Mouse (Mus musculus) right cerebral cortex, postnatal 14 days (tissue): ENCODE results near the gene Scrt2.

ENCODE experiments used
- DNase-seq: peaks from one replicate; pipeline ENCODE4 v3.0.0; 2022

Scrt2 gene

DNA sequence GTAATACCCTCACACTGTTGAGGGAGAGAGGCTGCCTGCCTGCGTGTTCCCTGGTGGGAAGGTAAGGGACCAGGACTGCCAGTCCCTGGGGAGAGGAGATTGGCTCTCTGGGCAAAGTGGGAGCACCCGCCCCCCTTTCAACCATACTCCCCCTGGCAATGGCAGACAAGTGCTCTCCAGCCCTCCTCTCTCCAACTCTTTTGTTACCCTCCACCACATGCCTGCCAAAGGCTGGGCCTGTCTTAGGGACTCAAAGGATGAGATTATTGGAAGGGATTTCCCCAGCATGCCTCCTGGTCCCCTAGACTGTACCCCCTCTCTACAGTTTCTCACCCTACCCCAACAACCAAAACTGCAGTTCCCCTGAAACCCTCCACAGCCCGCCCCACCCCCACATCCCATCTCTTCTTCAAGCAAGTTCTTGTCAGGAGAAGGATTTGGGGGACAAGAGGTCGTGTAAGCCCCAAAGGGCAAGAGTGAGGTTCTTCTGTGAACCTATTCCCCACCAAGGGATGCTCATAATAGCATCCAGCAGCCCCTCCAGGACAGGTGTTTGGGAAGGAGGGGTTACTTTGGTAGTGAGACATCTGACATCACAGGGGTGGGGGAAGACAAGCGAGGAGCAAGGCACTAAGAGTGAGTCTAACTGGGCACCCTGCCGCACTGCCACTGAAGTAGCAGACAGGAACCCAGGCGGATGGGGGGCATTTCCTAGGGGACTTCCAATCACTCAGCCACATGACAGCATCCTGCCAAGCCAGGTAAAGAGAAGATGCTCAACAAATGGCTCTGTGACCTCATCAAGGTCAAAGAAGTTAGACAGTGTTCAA lies 1.3 kb downstream of the Scrt2 start:
- no peak for DNase-seq

- no peak for DNase-seq
These were observed 2.1 kb downstream of the Scrt2 start for GRCm38 (mm10) chr2:152083411-152083810.

DNA sequence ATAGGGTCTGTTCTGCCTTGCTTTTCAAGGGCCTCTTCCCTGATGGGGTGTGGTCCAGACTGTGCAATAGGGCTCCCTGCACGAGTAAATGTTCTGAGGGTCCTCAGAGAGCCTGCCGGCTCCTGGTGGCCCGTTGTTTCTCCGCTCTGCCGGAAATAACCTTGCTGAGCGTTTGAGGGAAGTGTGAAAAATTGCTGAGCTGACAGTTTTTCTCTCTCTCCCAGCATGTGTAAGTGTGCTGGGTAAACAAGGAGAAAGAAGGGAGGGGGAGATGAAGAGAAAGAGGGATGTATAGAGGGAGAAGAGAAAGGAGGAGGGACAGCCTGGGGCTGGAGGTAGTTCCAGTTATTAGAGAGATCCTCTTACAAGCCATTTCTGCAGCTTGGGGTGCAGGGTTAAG lies 3.0 kb downstream of the Scrt2 start:
- DNase-seq: no peak

- DNase-seq: no peak
These were observed 4.1 kb downstream of the Scrt2 start for GRCm38 (mm10) chr2:152085414-152085813.

GRCm38 (mm10) chr2:152086451-152086850 lies 5.1 kb downstream of the Scrt2 start:
- DNase-seq: no peak

DNA sequence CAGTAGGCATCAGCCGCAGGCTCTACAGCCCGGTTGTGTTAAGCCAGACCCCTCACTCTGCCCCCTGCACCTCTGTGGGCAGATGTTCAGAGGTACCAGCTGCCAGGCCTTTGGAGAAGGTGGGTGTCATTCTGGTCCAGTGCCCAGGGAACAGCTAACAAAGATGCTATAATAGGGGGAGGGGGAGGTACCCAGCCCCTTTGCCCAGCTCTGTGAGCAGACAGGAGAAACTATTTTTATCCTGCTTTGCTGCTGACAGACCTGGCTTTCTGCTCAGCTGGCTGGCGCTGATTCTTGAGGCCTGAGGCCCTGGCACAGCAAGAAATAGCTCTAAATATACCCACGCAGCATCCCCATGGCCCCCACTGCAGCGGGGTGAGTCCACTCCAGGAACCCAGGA lies 5.8 kb downstream of the Scrt2 start:
- peak; percentile 41 for DNase-seq

- DNase-seq: peak; percentile 77
These were observed 7.7 kb downstream of the Scrt2 start for GRCm38 (mm10) chr2:152089078-152089477.

- DNase-seq: no peak
These were observed 8.3 kb downstream of the Scrt2 start for GRCm38 (mm10) chr2:152089581-152089980.

- DNase-seq: no peak
These were observed 9.2 kb downstream of the Scrt2 start for GRCm38 (mm10) chr2:152090486-152090885.

DNA sequence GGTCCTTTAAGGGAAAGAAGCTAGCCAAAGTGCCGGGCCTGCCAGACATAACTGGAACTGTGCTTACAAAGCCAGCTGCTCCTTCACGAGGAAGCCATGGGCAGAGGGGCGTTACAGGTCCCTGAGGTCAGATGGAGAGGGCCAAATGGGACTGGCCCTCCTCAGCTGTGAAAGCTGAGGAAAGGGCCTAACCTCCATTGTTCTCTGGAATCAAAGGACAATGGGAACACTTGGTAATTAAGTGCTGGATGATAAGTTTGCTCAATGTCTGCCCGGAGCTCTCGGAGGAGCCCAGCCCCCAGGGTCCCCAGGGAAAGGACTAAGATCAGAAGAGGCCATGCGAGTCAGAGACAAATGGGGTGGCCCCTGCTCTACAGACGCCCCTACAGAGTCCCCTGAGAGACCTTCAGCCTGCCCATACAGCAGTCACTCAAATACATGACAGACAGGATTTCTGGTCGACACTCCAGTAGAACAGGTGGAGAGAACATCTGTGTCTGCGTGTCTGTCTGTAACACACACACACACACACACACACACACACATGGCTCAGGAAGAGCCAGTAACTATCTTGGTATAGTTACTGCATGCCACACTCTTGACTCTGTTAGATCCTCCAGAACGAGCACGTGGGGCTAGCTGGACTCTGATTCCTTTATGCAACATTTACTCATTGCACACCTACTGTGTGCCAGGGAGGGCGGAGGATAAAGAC lies 10.2 kb downstream of the Scrt2 start:
- no peak for DNase-seq

GRCm38 (mm10) chr2:152092927-152093326 lies 11.6 kb downstream of the Scrt2 start:
- no peak for DNase-seq

- DNase-seq: peak; percentile 67
These were observed 12.0 kb downstream of the Scrt2 start for GRCm38 (mm10) chr2:152093356-152093792.

- DNase-seq: no peak
These were observed 13.7 kb downstream of the Scrt2 start for GRCm38 (mm10) chr2:152094856-152095545.

GRCm38 (mm10) chr2:152096922-152097321 lies 15.6 kb downstream of the Scrt2 start:
- DNase-seq: no peak

DNA sequence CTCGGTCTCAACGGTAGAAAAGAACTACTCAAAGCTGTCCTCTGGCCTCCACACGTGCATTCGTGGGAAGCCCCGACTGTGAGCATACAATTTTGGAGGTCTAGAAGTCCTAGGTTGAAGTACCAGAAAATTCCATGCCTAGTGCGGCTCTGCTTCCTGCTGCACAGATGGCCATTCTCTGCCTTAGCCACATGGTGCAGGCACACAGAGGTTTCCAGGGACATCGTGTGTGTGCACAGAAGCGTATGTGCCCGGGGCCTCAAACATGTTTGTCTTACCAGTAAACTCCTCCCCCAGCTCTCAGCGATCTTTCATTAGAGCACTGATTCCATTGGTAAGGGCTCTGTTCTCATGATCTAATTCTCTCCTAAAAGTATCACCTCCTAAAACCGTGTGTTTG lies 16.6 kb downstream of the Scrt2 start:
- DNase-seq: no peak

- no peak for DNase-seq
These were observed 18.2 kb downstream of the Scrt2 start for GRCm38 (mm10) chr2:152099538-152099937.

GRCm38 (mm10) chr2:152101761-152102160 lies 20.4 kb downstream of the Scrt2 start:
- DNase-seq: no peak

DNA sequence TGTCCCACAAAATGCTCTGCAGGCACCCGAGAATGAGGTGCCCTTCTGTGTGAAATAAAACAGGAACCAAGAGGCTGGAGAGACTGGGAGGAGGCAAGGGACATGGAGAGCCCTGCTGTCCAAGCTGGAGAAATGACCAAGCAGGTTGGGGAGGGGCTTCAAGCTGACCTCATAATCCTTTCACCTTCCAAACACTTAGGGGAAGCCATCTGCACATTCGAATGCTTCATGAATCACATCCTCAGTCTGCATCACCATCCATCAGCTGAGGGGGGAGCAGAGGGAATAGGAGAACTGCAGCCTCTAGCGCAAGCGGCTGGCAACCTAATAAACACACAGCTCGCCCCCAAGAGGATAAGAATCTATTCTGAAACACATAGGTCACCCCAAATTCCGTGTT lies 21.0 kb downstream of the Scrt2 start:
- DNase-seq: no peak

GRCm38 (mm10) chr2:152104711-152105317 lies 23.5 kb downstream of the Scrt2 start:
- no peak for DNase-seq

DNA sequence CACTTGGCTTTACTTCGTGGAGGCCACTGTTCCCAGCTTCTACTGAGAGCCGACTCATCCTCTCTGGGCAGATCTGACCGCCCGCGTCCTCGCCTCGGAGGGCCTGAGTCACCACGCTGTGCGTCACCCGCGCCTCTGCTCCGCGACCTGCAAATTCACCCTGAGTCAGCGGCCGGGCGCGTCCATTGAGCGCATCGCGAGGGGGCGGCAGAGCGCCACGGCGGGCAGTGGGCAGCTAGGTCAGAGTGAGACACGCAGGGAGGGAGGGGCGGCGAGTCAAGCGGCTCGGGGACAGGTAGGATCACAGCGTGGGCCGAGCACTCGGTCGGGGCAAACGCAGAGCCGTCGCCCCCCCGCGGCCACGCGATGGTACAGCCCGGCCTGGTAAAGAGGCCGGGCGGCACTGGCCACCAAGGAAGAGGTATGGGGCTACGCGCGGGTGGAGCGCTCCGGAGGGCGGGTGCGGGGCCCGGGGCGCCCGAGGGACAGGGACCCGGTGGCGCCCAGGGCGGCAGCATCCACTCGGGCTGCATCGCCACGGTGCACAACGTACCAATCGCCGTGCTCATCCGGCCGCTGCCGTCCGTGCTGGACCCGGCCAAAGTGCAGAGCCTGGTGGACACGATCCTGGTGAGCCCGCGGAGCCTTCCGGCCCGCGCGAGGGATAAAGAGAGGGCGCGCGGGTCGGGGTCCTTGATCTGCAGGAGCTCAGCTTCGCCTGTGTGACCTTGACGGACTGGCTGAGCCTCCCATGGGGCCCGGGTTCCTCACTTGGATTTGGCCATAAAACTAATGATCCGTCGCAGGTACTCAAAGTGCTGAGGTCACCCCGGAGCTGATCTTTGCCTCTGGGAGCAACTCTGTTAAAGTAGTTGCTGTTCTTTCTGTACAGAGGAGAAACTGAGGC lies 24.2 kb downstream of the Scrt2 start, which contains the start of gene Srxn1:
Gene Srxn1, plus strand, starts transcription at position 199 of the 907 bp plus-strand sequence.
- DNase-seq: peak; percentile 80

GRCm38 (mm10) chr2:152106225-152106595 lies 24.9 kb downstream of the Scrt2 start:
- no peak for DNase-seq

DNA sequence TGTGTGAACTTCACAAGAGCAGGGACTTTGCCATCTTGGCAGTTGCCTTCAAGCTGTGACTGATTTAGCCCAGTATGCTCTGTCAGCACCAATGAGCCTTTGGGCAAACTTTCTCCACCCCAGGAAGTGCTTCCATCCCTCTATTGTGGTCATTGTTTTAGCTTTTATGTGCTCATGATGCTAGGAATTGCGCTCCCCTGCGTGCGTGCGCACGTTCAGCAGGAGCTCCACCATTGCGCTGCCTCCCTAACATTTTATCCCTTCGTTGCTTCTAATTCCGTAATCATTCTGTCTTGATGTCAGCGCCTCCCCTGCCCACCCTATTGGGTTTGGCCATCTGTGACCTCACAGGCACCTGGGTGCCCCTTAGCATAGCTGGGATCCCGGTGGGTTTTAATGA lies 25.3 kb downstream of the Scrt2 start:
- DNase-seq: no peak
